Mouse (Mus musculus) heart, embryonic 15.5 days (tissue): ENCODE data around the gene Mamdc4. TPM values are rescaled to one million over a fixed set of nuclear protein-coding genes. Genes with fewer than 3 reads are reported as not detected.

Experiments used
- ATAC-seq: fragments of 200-750 bp; cut with Nextera tagmentation; replicated peaks from 2 replicates; pipeline ENCODE4 v1.8.0; 2017; ENCODE audit warnings: low read depth, moderate TSS enrichment; ENCODE audit not compliant: insufficient number of reproducible peaks, insufficient read depth, low FRiP score
- H3K27ac ChIP-seq: fragments of 300-500 bp; sonication (generic); 2 replicates; pipeline ENCODE4 v1.5.1; 2015; ENCODE audit warnings: mild to moderate bottlenecking, inconsistent platforms
- H3K27me3 ChIP-seq: fragments of 300-500 bp; sonication (generic); 2 replicates; pipeline ENCODE4 v1.6.1; 2015; ENCODE audit warnings: inconsistent platforms
- H3K36me3 ChIP-seq: fragments of 300-500 bp; sonication (generic); 2 replicates; pipeline ENCODE4 v1.6.1; 2015; ENCODE audit warnings: mild to moderate bottlenecking, inconsistent platforms
- H3K4me1 ChIP-seq: fragments of 300-500 bp; sonication (generic); replicated peaks from 2 replicates; pipeline ENCODE4 v1.6.1; 2015; ENCODE audit warnings: inconsistent platforms
- H3K4me2 ChIP-seq: fragments of 300-500 bp; sonication (generic); 2 replicates; pipeline ENCODE4 v1.6.1; 2015; ENCODE audit warnings: inconsistent platforms, mild to moderate bottlenecking, moderate library complexity
- H3K4me3 ChIP-seq: fragments of 300-500 bp; sonication (generic); 2 replicates; pipeline ENCODE4 v1.5.1; 2015; ENCODE audit warnings: mild to moderate bottlenecking, inconsistent platforms
- H3K9ac ChIP-seq: fragments of 300-500 bp; sonication (generic); 2 replicates; pipeline ENCODE4 v1.6.1; 2015; ENCODE audit warnings: mild to moderate bottlenecking, inconsistent platforms
- H3K9me3 ChIP-seq: fragments of 300-500 bp; sonication (generic); replicated peaks from 2 replicates; pipeline ENCODE4 v1.6.1; 2016; ENCODE audit warnings: inconsistent platforms
- WGBS: fragments of 180-500 bp; shearing (Covaris S2); methylation state at CpG from one replicate; pipeline ENCODE4 v1.1.7; 2015; ENCODE audit warnings: mixed read lengths; 5-methylcytosine and 5-hydroxymethylcytosine counted together
- polyA plus RNA-seq: library from polyadenylated mRNA; unstranded; fragments of >200 nt; fragmentation: Nextera tagmentation; extraction: Ambion mirVana; gene quantifications from 2 replicates; pipeline ENCODE4 v1.2.1, GENCODE M21; 2015

Gene Mamdc4
- polyA plus RNA-seq: 3.4 and 9.8 TPM in 2 replicates

DNA sequence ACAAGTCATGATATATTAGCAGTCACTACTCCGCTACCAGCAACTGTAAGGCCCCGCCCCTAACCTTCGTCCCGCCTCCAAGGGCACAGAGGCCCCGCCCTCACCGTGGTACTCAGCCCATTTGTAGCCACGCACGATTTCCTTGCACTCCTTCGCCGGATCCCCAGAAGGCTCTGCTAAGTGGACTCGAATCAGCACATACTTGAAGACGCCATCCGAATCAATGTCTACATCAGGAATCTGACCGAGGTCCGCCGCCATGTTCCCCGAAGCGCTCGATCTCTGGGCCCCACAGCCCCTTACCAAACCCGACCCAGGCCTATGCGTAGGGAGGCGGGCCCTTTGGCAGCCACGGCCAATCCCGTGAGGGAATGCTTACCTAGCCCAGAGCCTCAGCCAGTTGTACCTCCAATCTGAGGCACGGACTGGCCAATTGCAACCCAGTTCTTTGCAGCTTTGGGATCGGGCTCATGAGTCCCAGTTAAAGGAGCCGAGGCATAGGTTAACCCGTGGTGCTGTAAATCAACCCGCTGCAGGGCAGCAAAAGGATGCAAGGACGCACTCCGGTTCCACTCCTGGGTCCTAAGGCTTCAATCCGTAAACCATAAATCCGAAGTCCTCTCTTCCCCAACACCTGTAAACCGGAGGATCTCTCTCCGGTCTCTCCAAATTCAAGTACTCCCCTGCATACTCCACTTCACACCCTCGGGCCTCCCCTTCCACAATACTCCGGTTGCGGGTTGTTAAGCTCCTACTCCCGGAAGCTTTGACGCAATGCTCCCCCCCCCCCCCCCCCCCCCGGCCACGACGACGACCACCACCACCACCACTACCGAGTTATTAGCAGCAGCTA is at the start of gene Mamdc4, which contains the start of gene Phpt1:
Mamdc4 (minus strand) TSS at position 267 of the 853 bp plus-strand sequence.
Phpt1 (minus strand) TSS at position 646 of the 853 bp plus-strand sequence.
- peak within 1 kb of the TSS; percentile 90 for H3K27ac ChIP-seq
- H3K9ac ChIP-seq: peak within 1 kb of the TSS; percentile 72
- peak within 1 kb of the TSS; percentile 90 for H3K4me2 ChIP-seq
- H3K36me3 ChIP-seq: peaks cover under 1% of the 10 kb centered on the region; the same call in 1 of the 2 replicates
- peak; percentile 97 for ATAC-seq
- H3K9me3 ChIP-seq: no peaks in the 10 kb centered on the region
- under 1% methylated on average over 44 of the region's 45 CpGs for WGBS
- H3K27me3 ChIP-seq: peaks cover 39% of the 10 kb centered on the region
- H3K4me3 ChIP-seq: peak within 1 kb of the TSS; percentile 75
- H3K4me1 ChIP-seq: peaks cover 59% of the 10 kb centered on the region

DNA sequence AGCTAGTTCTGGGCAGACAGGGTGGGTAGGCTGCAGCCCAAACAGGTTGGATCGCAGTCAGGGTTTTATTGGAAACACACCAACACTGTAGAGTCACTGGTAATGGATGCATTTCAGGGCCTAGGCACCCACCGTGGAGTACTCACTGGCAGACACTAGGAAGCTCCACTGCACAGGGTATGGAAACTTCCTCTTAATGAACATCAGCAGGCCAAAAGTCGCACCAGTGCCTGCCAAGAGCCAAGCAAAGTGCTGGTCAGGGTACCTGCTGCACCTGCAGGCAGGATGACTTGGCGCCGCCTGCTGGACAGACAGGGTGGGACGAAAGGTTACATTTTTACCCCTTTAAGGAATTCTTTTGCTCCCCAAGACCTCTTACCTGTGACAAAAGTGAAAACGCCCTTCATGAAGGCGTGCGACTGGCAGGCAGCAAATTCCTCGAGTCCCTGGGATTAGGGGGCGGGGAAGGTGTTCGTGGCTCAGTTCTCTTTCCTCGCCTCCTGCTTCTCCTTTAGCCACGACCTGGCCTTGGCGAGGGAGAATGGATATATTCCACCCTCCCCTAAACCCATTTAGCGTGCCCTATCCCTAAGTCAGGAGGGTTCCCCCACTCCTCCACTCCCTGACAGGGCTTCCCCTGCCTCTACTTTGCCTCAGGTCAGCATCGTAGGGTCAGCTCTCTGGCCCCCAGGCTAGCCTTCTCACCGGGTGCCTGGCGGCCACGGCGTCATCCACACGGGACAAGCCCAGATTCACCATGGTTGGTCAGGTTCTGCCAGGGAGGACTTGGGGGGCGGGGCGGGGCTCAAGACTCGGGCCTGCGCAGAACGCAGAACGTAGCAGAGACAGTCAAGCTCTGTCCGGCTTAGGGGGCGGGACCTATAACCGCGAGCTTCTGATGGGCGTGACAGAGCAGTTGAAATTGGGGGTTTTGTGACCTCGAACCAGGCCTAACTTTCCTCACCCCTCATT is 46.9 kb upstream of the Mamdc4 start, which contains the start of gene Tmem141:
Tmem141 (minus strand) TSS at position 777 of the 972 bp plus-strand sequence.
- WGBS: 7% methylated on average over 34 of the region's 34 CpGs
- peaks cover 23% of the 10 kb centered on the region for H3K27me3 ChIP-seq
- peak within 1 kb of the TSS; percentile 92 for H3K4me2 ChIP-seq
- H3K27ac ChIP-seq: peak within 1 kb of the TSS; percentile 67
- peak within 1 kb of the TSS; percentile 64 for H3K9ac ChIP-seq
- peak; percentile 89 for ATAC-seq
- H3K9me3 ChIP-seq: no peaks in the 10 kb centered on the region
- no peaks in the 10 kb centered on the region for H3K36me3 ChIP-seq
- H3K4me1 ChIP-seq: peaks cover 13% of the 10 kb centered on the region
- H3K4me3 ChIP-seq: peak within 1 kb of the TSS; percentile 59

DNA sequence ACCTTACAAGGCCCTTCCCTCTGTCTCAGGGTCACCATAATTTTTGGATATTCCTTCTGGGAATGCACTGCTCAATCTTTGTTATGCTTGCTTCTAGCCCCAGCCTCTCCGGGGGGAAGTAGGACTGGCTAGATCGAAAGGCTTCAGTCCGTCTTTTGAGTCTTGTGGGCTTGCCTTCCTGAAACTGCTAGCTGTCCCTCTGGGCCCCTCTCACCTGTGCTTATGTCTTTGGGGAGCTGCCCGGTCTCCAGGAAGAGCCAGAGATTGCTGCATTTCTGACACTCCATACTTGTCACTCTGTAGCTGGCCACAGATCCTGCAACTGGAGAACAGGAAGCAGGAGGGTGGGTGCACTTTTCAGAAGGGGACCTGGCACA is 46.2 kb upstream of the Mamdc4 start:
- Histone ChIP-seq H3K9me3 (no peaks in the 10 kb centered on the region), H3K27me3 (peaks cover 29% of the 10 kb centered on the region), H3K36me3 (no peaks in the 10 kb centered on the region), H3K4me2 (peak overlapping the region; percentile 92), H3K27ac (no peak overlapping the region), H3K4me3 (no peak overlapping the region), H3K4me1 (peaks cover 18% of the 10 kb centered on the region), H3K9ac (no peak overlapping the region)
- no peak for ATAC-seq
- 75% methylated on average over 4 of the region's 4 CpGs for WGBS

DNA sequence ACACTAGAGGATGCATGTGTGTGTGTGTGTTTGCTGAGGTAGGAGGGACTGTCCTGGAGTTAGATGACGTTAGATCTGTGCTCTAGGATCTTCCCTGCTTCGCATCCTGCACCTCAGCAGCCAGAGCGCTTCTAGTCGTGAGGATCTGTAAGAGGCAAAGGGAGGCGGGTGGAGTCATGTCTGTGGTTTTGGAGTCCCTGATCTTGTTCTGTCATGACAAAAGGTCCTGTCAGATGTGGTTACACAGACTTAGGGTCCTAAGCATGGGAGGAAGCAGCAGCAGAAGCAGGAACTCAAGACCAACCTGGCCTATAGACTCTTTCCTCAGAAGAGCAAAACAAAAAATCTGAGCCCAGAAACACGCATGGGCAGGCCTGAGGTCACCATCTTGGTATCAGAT is 45.7 kb upstream of the Mamdc4 start:
- Histone ChIP-seq H3K9me3 (no peaks in the 10 kb centered on the region), H3K27ac (no peak overlapping the region), H3K4me3 (no peak overlapping the region), H3K36me3 (no peaks in the 10 kb centered on the region), H3K4me2 (no peak overlapping the region), H3K27me3 (peaks cover 34% of the 10 kb centered on the region), H3K4me1 (peaks cover 18% of the 10 kb centered on the region), H3K9ac (no peak overlapping the region)
- ATAC-seq: no peak
- WGBS: 66% methylated on average over 6 of the region's 6 CpGs

DNA sequence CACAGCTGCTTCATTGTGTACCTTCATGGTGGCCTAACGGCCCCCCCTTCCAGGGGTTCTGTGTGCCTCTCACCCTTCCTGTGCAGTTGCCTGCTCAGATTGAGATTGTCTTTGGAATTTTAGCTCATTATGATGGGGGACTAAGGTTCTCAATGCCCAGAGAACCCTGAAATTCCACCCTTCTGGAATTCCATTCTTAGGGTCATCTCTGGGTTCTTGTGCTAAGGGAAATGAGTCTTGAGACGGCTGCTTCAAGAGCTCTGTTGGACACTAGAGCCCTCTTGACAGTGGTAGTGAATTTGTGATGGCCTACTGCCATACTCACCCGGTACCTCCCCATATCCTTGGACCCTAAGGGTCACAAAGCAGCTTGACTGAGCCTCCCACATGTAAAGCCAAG is 42.9 kb upstream of the Mamdc4 start, which contains the start of gene Ccdc183:
Ccdc183 (minus strand) TSS at position 101 of the 400 bp plus-strand sequence.
- ATAC-seq: no peak
- no peak within 1 kb of the TSS for H3K4me2 ChIP-seq
- H3K4me3 ChIP-seq: no peak within 1 kb of the TSS

GRCm38 (mm10) chr2:25616398-25616797 is 41.8 kb upstream of the Mamdc4 start:
- Histone ChIP-seq H3K9ac (no peak overlapping the region), H3K27me3 (peaks cover 47% of the 10 kb centered on the region)
- no peak for ATAC-seq

More for the DNA sequence above, 42.9 kb upstream of the Mamdc4 start, which contains the start of gene Ccdc183:
- 66% methylated on average over 3 of the region's 3 CpGs for WGBS
- peaks cover 47% of the 10 kb centered on the region for H3K27me3 ChIP-seq
- H3K4me1 ChIP-seq: peaks cover 18% of the 10 kb centered on the region
- H3K27ac ChIP-seq: no peak within 1 kb of the TSS
- no peaks in the 10 kb centered on the region for H3K36me3 ChIP-seq
- no peak within 1 kb of the TSS for H3K9ac ChIP-seq
- no peaks in the 10 kb centered on the region for H3K9me3 ChIP-seq

DNA sequence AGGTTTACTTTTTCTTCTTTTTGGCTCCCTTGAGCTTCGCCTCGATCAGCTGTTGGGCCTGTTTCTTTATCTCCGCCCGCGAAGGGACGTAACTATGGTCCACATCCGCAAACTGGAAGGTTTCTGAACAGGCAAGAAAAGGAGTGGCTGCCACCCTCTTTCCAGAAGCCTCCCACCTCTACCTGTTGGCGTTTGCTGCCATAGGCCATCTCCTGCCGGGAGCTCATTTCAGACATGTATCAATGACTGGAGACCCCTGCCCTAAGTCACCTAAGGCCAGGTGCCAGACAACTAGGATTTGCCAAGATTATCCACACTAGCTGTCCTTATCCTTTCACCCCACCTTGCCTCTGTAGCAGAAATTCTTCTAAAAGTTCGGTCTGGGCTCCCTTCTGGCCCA is 34.0 kb upstream of the Mamdc4 start:
- H3K27ac ChIP-seq: no peak overlapping the region; the same call in 1 of the 2 replicates
- WGBS: 57% methylated on average over 10 of the region's 10 CpGs
- ATAC-seq: no peak
- H3K4me3 ChIP-seq: peak overlapping the region; percentile 81
- no peak overlapping the region for H3K9ac ChIP-seq
- peaks cover 18% of the 10 kb centered on the region for H3K4me1 ChIP-seq
- H3K27me3 ChIP-seq: no peaks in the 10 kb centered on the region; the same call in 1 of the 2 replicates
- H3K4me2 ChIP-seq: peak overlapping the region; percentile 63
- no peaks in the 10 kb centered on the region for H3K36me3 ChIP-seq
- H3K9me3 ChIP-seq: no peaks in the 10 kb centered on the region

More at GRCm38 (mm10) chr2:25616398-25616797, 41.8 kb upstream of the Mamdc4 start:
- H3K4me3 ChIP-seq: peak overlapping the region; percentile 14
- no peaks in the 10 kb centered on the region for H3K36me3 ChIP-seq
- H3K4me2 ChIP-seq: peak overlapping the region; percentile 33
- peaks cover 11% of the 10 kb centered on the region for H3K4me1 ChIP-seq
- H3K27ac ChIP-seq: no peak overlapping the region
- no peaks in the 10 kb centered on the region for H3K9me3 ChIP-seq
- WGBS: 20% methylated on average over 22 of the region's 22 CpGs

DNA sequence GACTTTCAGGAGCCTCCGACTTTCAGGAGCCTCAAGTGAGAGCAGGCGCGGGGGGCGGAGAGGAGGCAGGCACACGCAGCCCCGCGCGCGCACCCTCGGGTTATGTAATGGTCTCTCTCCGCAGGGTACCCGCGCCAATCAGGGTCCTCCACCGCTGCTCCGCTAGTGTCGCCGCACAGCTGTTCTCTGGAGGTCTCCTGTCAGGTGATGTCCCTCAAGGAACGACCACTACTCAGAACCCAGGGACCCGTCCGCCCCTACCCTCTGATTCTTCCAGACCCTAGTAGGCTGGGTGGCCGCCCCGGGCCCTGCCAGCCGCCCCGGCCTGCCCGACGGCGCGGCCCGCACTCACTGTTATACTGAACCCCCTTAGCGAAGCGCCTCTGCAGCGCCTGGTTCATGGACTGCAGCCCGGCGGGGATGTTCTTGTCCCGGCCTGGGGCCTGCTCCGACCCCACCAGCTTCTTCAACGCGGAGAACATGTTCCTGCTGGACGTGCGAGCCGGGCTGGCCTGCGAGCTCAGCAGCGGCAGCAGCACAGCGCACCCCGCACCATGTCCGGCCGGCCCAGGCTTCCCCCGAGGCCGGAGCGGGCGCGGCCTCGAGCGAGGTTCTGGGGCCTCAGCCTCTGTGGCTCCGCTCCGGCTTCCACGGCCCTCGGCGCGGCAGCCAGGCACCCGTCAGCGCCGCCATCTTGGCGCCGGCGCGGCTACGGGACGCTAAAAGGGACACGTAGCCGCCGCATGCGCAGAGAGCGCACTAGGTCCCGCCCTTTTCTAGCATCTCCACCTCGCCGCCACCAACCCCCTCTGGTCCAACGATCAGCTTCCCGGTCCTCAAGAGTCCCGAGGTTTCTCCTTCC is 33.3 kb upstream of the Mamdc4 start, which contains the start of gene Rabl6:
Rabl6 (minus strand) TSS at position 761 of the 862 bp plus-strand sequence.
- Histone ChIP-seq H3K27ac (peak within 1 kb of the TSS; percentile 91), H3K9ac (peak within 1 kb of the TSS; percentile 94), H3K9me3 (no peaks in the 10 kb centered on the region), H3K4me2 (peak within 1 kb of the TSS; percentile 63), H3K27me3 (no peaks in the 10 kb centered on the region; the same call in 1 of the 2 replicates), H3K4me1 (peaks cover 18% of the 10 kb centered on the region), H3K36me3 (no peaks in the 10 kb centered on the region; the same call in 1 of the 2 replicates), H3K4me3 (peak within 1 kb of the TSS; percentile 81)
- WGBS: under 1% methylated on average over 80 of the region's 80 CpGs
- ATAC-seq: peak; percentile 90

GRCm38 (mm10) chr2:25602526-25602925 is 27.9 kb upstream of the Mamdc4 start:
- Histone ChIP-seq H3K36me3 (peaks cover 51% of the 10 kb centered on the region), H3K27ac (no peak overlapping the region), H3K9ac (no peak overlapping the region), H3K4me3 (no peak overlapping the region), H3K27me3 (no peaks in the 10 kb centered on the region), H3K4me2 (no peak overlapping the region), H3K9me3 (no peaks in the 10 kb centered on the region), H3K4me1 (peaks cover 23% of the 10 kb centered on the region)
- ATAC-seq: no peak
- WGBS: 85% methylated on average over 5 of the region's 5 CpGs

GRCm38 (mm10) chr2:25600037-25600436 is 25.4 kb upstream of the Mamdc4 start:
- H3K36me3 ChIP-seq: peaks cover 75% of the 10 kb centered on the region

More at GRCm38 (mm10) chr2:25600037-25600436, 25.4 kb upstream of the Mamdc4 start:
- H3K4me3 ChIP-seq: no peak overlapping the region
- no peak overlapping the region for H3K4me2 ChIP-seq
- no peak for ATAC-seq
- H3K9me3 ChIP-seq: no peaks in the 10 kb centered on the region
- H3K9ac ChIP-seq: no peak overlapping the region
- 83% methylated on average over 2 of the region's 2 CpGs for WGBS
- no peak overlapping the region for H3K27ac ChIP-seq
- H3K4me1 ChIP-seq: peaks cover 9% of the 10 kb centered on the region; the same call in 1 of the 2 replicates
- H3K27me3 ChIP-seq: no peaks in the 10 kb centered on the region
